Mouse (Mus musculus): ENCODE measurements around the gene Mrpl37. TPM values are rescaled to one million over a fixed set of nuclear protein-coding genes. Genes with fewer than 3 reads are reported as not detected.

The Mrpl37 gene
- polyA plus RNA-seq, 1 experiment from 2014 or later: 123 TPM

DNA sequence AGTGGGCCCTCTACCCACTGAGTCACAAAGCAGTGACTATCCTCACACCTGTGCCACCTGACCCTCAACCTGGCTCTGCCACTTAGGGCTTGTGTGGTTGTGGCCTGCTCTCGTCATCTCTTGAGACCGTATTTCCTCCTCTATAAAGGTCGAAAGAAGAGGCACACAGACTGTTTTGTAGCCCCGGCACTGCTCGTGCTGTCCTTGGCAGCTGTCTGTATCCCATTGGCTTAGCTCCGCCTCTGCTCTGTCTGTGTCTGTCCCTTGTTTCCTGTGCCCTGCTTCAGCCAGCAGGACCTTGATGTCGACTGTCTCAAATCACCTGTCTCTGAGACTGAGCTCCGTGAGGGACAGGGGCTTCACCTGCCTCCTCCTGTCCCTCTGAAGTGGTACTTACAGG lies 40.2 kb downstream of the Mrpl37 start:
- H3K36me3 ChIP-seq: peaks cover 86% of the 10 kb centered on the region
- H3K9me3 ChIP-seq (replicated peaks): no peaks in the 10 kb centered on the region
- H3K27me3 ChIP-seq (ENCODE audit: low read depth, poor library complexity, severe bottlenecking): no peaks in the 10 kb centered on the region
- WGBS: 81% methylated on average over 8 of the region's 8 CpGs
- H3K27ac ChIP-seq (replicated peaks): no peak overlapping the region
- H3K4me1 ChIP-seq: peaks cover 35% of the 10 kb centered on the region
- H3K4me3 ChIP-seq: no peak overlapping the region
- DNase-seq (ENCODE audit: low spot score): no peak

DNA sequence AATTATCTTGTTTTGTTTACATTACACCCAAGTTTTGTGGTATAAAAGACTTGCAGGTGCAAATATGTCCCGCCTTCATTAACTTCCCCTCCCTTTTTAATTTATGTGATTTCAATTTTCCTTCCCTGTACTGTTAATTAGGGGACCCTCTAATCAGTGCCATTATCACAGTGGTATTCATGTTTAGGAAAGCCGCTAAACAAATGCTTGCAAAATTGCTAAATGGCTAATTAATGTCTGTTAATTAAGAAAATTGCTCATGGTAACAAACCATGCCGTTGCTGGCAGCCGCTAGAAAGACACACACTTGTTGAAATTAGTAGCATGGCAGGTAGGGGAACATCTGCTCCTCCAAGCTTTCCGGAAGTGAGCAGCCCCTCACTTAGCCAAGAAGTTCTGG lies 41.3 kb downstream of the Mrpl37 start:
- 93% methylated on average over 5 of the region's 5 CpGs for WGBS
- Histone ChIP-seq H3K9me3 (replicated peaks) (no peaks in the 10 kb centered on the region), H3K27ac (replicated peaks) (no peak overlapping the region), H3K4me3 (no peak overlapping the region), H3K27me3 (ENCODE audit: low read depth, poor library complexity, severe bottlenecking) (no peaks in the 10 kb centered on the region), H3K36me3 (peaks cover 75% of the 10 kb centered on the region), H3K4me1 (peaks cover 45% of the 10 kb centered on the region)
- DNase-seq (ENCODE audit: low spot score): no peak

DNA sequence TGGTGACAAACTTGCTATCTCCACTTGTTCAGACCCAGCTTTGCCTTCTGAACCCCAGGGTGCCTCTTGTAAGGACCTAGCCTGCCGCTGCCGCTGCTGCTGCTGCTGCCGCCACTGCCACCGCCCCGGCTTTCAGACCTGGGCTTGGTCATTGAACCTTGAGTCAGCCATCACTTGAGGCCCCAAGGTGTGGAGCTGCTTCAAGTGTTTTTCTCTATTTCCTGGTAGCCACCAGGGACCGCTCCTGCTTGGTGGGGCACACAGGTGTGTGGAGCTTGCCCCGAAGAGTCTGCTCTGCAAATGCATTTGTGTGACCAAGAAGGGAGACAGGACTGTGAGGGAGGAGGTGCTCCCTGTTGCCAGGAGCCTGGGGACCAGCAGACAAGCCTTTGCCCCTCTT lies 41.8 kb downstream of the Mrpl37 start:
- Histone ChIP-seq H3K27me3 (ENCODE audit: low read depth, poor library complexity, severe bottlenecking) (no peaks in the 10 kb centered on the region), H3K36me3 (peaks cover 72% of the 10 kb centered on the region), H3K27ac (replicated peaks) (no peak overlapping the region), H3K4me3 (no peak overlapping the region), H3K9me3 (replicated peaks) (no peaks in the 10 kb centered on the region), H3K4me1 (peaks cover 50% of the 10 kb centered on the region)
- no peak for DNase-seq (ENCODE audit: low spot score)
- 85% methylated on average over 7 of the region's 7 CpGs for WGBS

DNA sequence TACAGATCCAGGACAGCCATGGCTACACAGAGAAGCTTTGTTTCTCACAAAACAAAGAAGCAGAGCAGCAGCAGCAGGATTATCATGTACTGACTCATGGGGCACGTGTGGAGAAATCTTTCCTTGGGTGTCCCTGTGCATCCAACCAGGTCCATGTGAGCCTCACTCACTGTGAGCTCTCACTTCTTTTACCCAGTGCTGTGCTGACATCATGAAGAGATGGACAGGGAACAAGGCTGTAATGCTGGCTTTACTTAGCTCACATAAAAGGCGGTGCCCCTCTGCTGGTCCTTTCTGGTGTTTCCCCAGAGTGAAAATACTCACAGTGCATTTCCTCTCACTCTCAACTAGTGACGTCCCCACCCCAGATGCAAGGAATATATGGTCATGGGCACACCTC lies 45.2 kb downstream of the Mrpl37 start:
- Histone ChIP-seq H3K9me3 (replicated peaks) (no peaks in the 10 kb centered on the region), H3K27ac (replicated peaks) (no peak overlapping the region; the same call in 1 of the 2 replicates), H3K36me3 (peaks cover 56% of the 10 kb centered on the region), H3K27me3 (ENCODE audit: low read depth, poor library complexity, severe bottlenecking) (no peaks in the 10 kb centered on the region), H3K4me3 (no peak overlapping the region), H3K4me1 (peaks cover 84% of the 10 kb centered on the region)
- DNase-seq (ENCODE audit: low spot score): no peak
- 77% methylated on average over 3 of the region's 3 CpGs for WGBS

DNA sequence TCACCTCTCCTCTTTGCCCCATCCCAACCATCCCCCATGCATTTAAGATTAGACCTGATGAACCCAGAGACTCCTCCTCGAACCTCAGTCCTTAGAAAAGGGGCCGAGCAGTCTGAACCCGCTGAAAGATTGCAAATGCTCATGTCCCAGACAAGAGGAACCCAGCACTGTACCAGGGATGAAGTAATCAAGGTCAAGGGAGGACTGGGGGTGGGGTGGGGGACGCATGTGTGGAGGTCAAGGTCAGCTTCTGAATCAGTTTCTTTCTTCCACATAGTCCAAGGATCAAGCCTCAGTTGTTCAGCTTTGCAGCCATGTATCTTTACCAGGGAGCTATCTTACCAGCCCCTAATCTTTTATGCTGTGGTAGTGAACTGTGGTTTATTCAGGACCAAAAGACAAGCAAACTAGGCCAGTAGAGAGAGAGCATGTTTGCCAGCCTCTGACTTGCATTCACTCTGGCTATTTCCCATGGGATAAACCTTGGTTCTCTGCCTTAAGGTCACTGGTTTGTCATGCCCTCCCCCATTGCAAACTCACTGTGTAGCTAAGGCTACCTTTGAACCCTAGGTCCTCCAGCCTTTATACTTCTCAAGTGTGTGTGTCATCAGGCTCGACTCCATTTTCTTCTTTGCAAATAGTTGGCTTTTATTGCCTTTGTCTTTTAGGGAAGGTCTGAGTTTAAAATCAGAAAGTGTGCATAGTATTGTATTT lies 46.2 kb downstream of the Mrpl37 start:
- no peak for DNase-seq (ENCODE audit: low spot score)
- Histone ChIP-seq H3K27me3 (ENCODE audit: low read depth, poor library complexity, severe bottlenecking) (no peaks in the 10 kb centered on the region), H3K36me3 (peaks cover 54% of the 10 kb centered on the region), H3K4me1 (peaks cover 90% of the 10 kb centered on the region), H3K4me3 (no peak overlapping the region), H3K9me3 (replicated peaks) (no peaks in the 10 kb centered on the region), H3K27ac (replicated peaks) (no peak overlapping the region)
- WGBS: 79% methylated on average over 5 of the region's 5 CpGs

DNA sequence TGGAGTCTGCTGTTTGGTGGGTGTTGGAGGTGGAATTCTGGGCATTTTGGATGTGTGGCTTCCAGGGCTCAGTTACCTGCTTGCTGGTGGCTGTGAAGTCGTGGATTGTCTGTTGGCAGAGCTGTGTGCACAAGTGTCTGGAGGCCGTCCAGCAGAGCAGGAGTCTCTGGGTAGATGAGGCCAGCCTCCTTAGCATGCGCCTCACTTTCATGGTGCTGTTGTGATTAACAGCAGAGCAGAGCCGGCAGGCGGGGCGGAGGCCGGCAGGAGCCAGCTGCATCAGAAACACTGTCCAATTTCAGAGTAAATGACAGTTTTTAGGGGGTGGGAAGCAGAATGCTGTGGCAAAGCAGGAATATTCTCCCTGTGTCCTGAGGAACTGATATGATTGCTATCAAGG lies 47.6 kb downstream of the Mrpl37 start:
- Histone ChIP-seq H3K4me1 (peaks cover 95% of the 10 kb centered on the region), H3K27me3 (ENCODE audit: low read depth, poor library complexity, severe bottlenecking) (no peaks in the 10 kb centered on the region), H3K4me3 (no peak overlapping the region), H3K36me3 (peaks cover 57% of the 10 kb centered on the region), H3K27ac (replicated peaks) (0 out of 2 replicates have a peak overlapping the region, but pooled peaks have one; percentile 28), H3K9me3 (replicated peaks) (no peaks in the 10 kb centered on the region)
- no peak for DNase-seq (ENCODE audit: low spot score)
- WGBS: 80% methylated on average over 7 of the region's 7 CpGs

DNA sequence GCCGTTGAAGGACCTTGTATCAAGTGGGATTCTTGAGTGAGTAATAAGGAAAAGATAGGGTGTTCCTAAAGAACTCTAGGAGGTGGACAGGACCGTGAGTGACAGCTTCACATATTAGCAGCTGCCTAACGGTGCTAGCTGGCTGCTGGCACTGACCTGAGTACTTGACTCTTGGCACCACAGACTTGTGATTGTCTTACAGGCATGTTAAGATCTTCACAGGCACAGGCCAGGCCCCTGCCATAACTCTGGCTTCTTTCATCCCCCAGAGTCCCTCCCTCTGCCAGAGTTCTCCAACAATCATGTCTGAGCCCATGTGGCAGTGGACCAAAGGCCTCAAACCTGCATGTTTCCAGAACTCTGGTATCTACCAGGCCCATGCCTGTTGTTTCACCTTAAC lies 48.1 kb downstream of the Mrpl37 start:
- H3K9me3 ChIP-seq (replicated peaks): no peaks in the 10 kb centered on the region
- no peaks in the 10 kb centered on the region for H3K27me3 ChIP-seq (ENCODE audit: low read depth, poor library complexity, severe bottlenecking)
- WGBS: 87% methylated on average over 3 of the region's 3 CpGs
- DNase-seq (ENCODE audit: low spot score): no peak
- H3K27ac ChIP-seq (replicated peaks): 0 out of 2 replicates have a peak overlapping the region, but pooled peaks have one; percentile 28
- H3K36me3 ChIP-seq: peaks cover 62% of the 10 kb centered on the region
- peaks cover 97% of the 10 kb centered on the region for H3K4me1 ChIP-seq
- H3K4me3 ChIP-seq: no peak overlapping the region

DNA sequence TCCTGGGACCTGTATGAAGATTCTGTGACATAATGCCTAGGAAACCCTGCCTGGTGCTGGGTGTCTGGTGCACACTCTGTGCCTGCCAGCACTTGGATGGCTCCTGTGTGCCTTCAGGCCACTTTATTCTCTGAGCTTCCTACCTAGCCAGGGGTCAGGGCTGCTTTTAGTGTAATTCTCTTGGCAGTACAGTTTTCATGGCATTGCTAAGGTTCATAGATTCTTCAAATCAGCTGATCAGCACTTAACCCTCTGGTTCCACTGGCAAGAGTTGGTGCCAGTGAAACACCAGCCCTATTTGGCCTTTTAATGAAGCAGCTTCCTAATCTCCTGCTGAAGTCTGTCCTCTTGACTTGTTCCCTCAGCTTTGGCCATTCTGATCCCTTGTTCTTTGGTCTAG lies 49.4 kb downstream of the Mrpl37 start:
- no peak overlapping the region for H3K4me3 ChIP-seq
- H3K27me3 ChIP-seq (ENCODE audit: low read depth, poor library complexity, severe bottlenecking): no peaks in the 10 kb centered on the region
- H3K27ac ChIP-seq (replicated peaks): no peak overlapping the region
- DNase-seq (ENCODE audit: low spot score): no peak
- H3K36me3 ChIP-seq: peaks cover 59% of the 10 kb centered on the region
- H3K9me3 ChIP-seq (replicated peaks): no peaks in the 10 kb centered on the region
- peaks cover 96% of the 10 kb centered on the region for H3K4me1 ChIP-seq

DNA sequence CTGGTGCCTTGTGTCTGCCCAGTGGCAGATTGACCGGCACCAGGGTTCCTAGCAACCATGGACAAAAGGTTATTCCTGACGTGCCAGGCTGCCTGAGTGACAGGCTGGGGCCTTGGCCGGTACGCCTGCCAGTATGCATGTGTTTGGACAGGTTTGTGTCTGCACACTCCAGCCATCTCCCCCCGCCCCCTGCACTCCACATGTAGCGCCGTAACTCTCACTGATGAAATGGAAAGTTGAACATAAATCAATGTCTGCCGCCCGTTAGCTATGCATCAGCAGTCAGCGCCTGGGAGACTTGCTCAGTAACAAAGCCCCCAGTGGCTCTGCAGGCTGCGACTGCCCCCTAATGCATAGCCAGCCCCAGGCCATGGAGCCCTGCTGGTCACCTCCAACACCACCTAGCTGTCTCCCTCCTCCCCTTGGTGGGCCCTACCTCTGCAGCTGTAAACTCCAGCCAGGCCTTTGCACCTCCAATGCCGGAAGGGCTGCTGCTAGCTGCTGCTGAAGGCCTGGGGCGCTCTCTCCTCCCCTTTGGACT lies 50.6 kb downstream of the Mrpl37 start:
- no peaks in the 10 kb centered on the region for H3K27me3 ChIP-seq (ENCODE audit: low read depth, poor library complexity, severe bottlenecking)
- H3K36me3 ChIP-seq: peaks cover 65% of the 10 kb centered on the region
- peaks cover 94% of the 10 kb centered on the region for H3K4me1 ChIP-seq
- no peaks in the 10 kb centered on the region for H3K9me3 ChIP-seq (replicated peaks)
- peak overlapping the region; percentile 68 for H3K27ac ChIP-seq (replicated peaks)
- peak; percentile 44 for DNase-seq (ENCODE audit: low spot score)
- no peak overlapping the region for H3K4me3 ChIP-seq
- WGBS: 62% methylated on average over 13 of the region's 13 CpGs

DNA sequence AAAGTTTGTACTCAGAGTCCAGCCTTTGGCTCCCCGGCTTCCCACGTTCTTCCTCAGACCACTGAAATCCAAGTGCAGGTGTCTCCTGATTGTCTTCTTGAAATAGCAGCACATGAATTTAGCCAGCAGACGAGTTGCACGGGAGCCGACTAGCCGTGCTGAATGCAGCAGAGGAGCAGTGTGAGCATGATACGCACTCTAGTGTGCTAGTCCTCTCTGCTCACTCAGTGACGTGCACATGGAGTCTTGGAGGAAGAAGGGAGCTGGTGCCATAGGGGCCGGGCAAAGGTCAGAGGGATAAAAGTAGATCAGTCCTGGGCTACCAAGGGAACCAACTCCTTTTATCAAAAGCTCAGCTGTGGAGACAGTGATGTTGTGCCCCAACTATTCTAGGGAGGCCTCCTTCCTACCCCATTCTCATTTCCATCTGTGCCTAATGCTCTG lies 52.8 kb downstream of the Mrpl37 start:
- H3K27me3 ChIP-seq (ENCODE audit: low read depth, poor library complexity, severe bottlenecking): no peaks in the 10 kb centered on the region
- WGBS: 86% methylated on average over 9 of the region's 9 CpGs
- peaks cover 72% of the 10 kb centered on the region for H3K4me1 ChIP-seq
- no peak for DNase-seq (ENCODE audit: low spot score)
- no peak overlapping the region for H3K27ac ChIP-seq (replicated peaks)
- H3K4me3 ChIP-seq: no peak overlapping the region
- no peaks in the 10 kb centered on the region for H3K9me3 ChIP-seq (replicated peaks)
- peaks cover 82% of the 10 kb centered on the region for H3K36me3 ChIP-seq

DNA sequence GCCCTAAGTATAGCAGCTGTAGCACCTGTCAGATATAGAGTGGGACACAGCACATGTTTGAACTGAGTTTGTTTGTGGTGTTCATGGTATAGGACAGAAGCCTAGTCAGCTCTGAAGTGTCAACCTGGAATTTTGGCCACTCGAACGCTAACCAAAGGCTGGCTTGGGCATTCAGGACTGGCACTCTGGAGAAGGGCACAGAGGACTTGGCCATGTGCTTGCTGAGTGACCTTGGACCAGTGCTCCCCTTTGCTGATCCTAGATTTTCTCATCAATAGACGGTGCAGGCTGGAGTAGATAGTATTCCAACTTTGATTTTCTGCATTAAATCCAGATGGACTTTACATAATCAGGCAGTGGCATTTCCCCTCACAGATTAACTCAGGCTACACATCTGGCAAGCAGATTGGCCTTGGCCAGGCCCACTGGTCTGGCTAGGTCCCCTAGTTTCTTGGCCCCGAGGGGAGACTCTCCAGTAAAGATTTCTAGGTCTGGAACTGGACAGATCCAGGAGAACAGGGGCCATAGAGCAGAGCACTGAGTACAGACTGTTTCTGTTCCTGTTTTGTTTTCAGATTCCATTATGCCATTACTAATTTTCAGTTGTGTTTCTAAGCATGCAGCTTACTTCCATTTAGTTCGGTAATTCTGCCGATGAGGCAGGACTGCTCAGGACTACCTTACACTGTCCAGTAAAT lies 53.4 kb downstream of the Mrpl37 start:
- no peak for DNase-seq (ENCODE audit: low spot score)
- WGBS: 89% methylated on average over 6 of the region's 6 CpGs
- H3K27ac ChIP-seq (replicated peaks): no peak overlapping the region
- H3K4me3 ChIP-seq: no peak overlapping the region
- H3K4me1 ChIP-seq: peaks cover 66% of the 10 kb centered on the region
- H3K27me3 ChIP-seq (ENCODE audit: low read depth, poor library complexity, severe bottlenecking): no peaks in the 10 kb centered on the region
- H3K36me3 ChIP-seq: peaks cover 78% of the 10 kb centered on the region
- no peaks in the 10 kb centered on the region for H3K9me3 ChIP-seq (replicated peaks)

DNA sequence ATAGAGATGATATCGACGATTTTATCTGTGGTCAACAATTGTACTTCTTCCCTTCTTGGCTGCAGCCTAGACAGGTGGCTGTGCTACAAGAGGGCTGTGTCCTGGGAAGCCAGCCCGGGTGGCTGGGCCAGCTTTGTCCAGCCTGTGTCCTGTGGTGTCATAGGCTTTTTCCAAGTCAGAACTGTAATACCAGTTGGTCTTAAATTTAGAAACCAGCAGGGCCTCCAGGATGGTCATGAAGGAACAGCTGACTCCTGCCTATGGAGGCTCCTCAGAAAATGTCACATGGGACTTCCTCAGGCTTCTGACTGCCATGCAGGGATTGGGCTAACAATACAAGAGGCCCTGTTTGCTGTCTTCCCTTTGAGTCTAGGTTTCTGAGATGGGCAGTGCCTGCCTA lies 54.1 kb downstream of the Mrpl37 start:
- WGBS: 91% methylated on average over 3 of the region's 3 CpGs
- H3K27ac ChIP-seq (replicated peaks): no peak overlapping the region
- no peaks in the 10 kb centered on the region for H3K27me3 ChIP-seq (ENCODE audit: low read depth, poor library complexity, severe bottlenecking)
- H3K4me1 ChIP-seq: peaks cover 59% of the 10 kb centered on the region
- H3K9me3 ChIP-seq (replicated peaks): no peaks in the 10 kb centered on the region
- no peak overlapping the region for H3K4me3 ChIP-seq
- DNase-seq (ENCODE audit: low spot score): no peak
- H3K36me3 ChIP-seq: peaks cover 73% of the 10 kb centered on the region

DNA sequence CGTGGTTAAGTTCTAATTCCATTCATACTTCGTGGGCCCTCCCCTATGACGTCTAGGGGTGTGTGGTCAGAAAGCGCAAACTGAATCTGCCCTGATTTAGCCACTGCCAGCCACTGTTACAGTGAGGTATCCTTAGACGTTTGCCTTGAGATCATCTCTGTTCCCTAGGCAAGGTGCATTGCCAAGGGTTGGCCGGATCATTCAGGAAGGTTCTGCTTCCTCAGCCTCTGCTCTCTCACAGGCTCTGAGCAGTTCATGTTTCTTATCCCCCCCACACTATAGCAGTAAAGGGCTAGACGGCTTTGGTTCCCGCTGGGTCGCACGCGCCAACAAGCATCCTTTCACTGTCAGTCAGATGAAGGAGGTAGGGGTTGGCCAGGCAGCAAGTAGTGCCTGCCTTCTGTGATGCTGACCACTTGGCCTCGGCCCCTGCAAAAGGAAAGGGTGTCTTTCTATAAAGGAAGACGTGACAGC lies 54.6 kb downstream of the Mrpl37 start:
- DNase-seq (ENCODE audit: low spot score): no peak
- Histone ChIP-seq H3K4me1 (peaks cover 54% of the 10 kb centered on the region), H3K27me3 (ENCODE audit: low read depth, poor library complexity, severe bottlenecking) (no peaks in the 10 kb centered on the region), H3K9me3 (replicated peaks) (no peaks in the 10 kb centered on the region), H3K4me3 (no peak overlapping the region), H3K27ac (replicated peaks) (no peak overlapping the region), H3K36me3 (peaks cover 72% of the 10 kb centered on the region)
- WGBS: 81% methylated on average over 13 of the region's 13 CpGs

Data from midbrain, embryonic 10.5 days (tissue).